Mouse (Mus musculus) limb, embryonic 14.5 days (tissue): ENCODE results near the gene Itgb1. TPM values are rescaled to one million over a fixed set of nuclear protein-coding genes. Genes with fewer than 3 reads are reported as not detected.
A peak's percentile ranks its signal among the peaks of the same experiment; 100 is the strongest.

Experiments
- ATAC-seq: fragments of 200-750 bp; cut with Nextera tagmentation; 2 replicates; pipeline ENCODE4 v1.8.0; 2017; ENCODE audit warnings: low read depth, moderate number of reproducible peaks, moderate TSS enrichment; ENCODE audit not compliant: low FRiP score
- DNase-seq: peaks from one replicate; pipeline ENCODE4 v3.0.0-alpha.2; 2015; ENCODE audit warnings: low spot score
- H3K27ac ChIP-seq: fragments of 300-500 bp; sonication (generic); replicated peaks from 2 replicates; pipeline ENCODE4 v1.5.1; 2014; ENCODE audit warnings: low read depth, mild to moderate bottlenecking, low read length, moderate library complexity, mixed read lengths
- H3K27me3 ChIP-seq: fragments of 300-500 bp; sonication (generic); 2 replicates; pipeline ENCODE4 v1.6.1; 2014; ENCODE audit warnings: low read length, mixed read lengths; ENCODE audit not compliant: control insufficient read depth, insufficient read depth
- H3K36me3 ChIP-seq: fragments of 300-500 bp; sonication (generic); 2 replicates; pipeline ENCODE4 v1.6.1; 2014; ENCODE audit warnings: mild to moderate bottlenecking, low read length, moderate library complexity, mixed read lengths; ENCODE audit not compliant: control insufficient read depth, insufficient read depth
- H3K4me1 ChIP-seq: fragments of 300-500 bp; sonication (generic); 2 replicates; pipeline ENCODE4 v1.6.1; 2014; ENCODE audit warnings: antibody characterized with exemption, low read length, mixed read lengths; ENCODE audit not compliant: control insufficient read depth, insufficient read depth
- H3K4me2 ChIP-seq: fragments of 300-500 bp; sonication (generic); replicated peaks from 2 replicates; pipeline ENCODE4 v1.6.1; 2014; ENCODE audit warnings: low read depth, mild to moderate bottlenecking, low read length, moderate library complexity; ENCODE audit not compliant: severe bottlenecking
- H3K4me3 ChIP-seq: fragments of 300-500 bp; sonication (generic); replicated peaks from 2 replicates; pipeline ENCODE4 v1.5.1; 2014; ENCODE audit warnings: low read length
- H3K9ac ChIP-seq: fragments of 300-500 bp; sonication (generic); 2 replicates; pipeline ENCODE4 v1.6.1; 2014; ENCODE audit warnings: mild to moderate bottlenecking, low read depth, low read length, moderate library complexity; ENCODE audit not compliant: severe bottlenecking
- H3K9me3 ChIP-seq: fragments of 300-500 bp; sonication (generic); 2 replicates; pipeline ENCODE4 v1.6.1; 2016; ENCODE audit warnings: low read length; ENCODE audit not compliant: control insufficient read depth
- POLR2A ChIP-seq: fragments of 200-500 bp; IDR thresholded peaks from 2 replicates; pipeline ENCODE4 v1.8.0; 2012; ENCODE audit warnings: inconsistent platforms, mild to moderate bottlenecking, moderate library complexity, borderline replicate concordance; ENCODE audit not compliant: insufficient read depth, insufficient read length; ENCODE audit errors: extremely low read depth
- WGBS: fragments of 180-500 bp; shearing (Covaris S2); extraction: QIAGEN DNeasy Blood & Tissue Kit; methylation state at CpG from one replicate; pipeline ENCODE4 v1.1.7; 2014; 5-methylcytosine and 5-hydroxymethylcytosine counted together
- polyA plus RNA-seq, 2 experiments: library from polyadenylated mRNA; depleted of rRNA in 1 of 2; stranded (reverse) in 1 of 2; unstranded in 1 of 2; fragments of >200 nt; fragmentation: Nextera tagmentation in 1 of 2; extraction: Ambion mirVana in 1 of 2; gene quantifications; 2 replicates each; pipeline versions ENCODE4 v1.2.1 to v1.2.3; 2012 to 2014

Itgb1 gene
- polyA plus RNA-seq, 2 experiments, result 189 to 290 TPM

- TF ChIP-seq POLR2A, result no peak
- H3K4me1 ChIP-seq, result peaks cover 5% of the 10 kb centered on the region
- H3K4me2 ChIP-seq, result no peak overlapping the region
- H3K4me3 ChIP-seq, result no peak overlapping the region
- 89% methylated on average over 2 of the region's 2 CpGs for WGBS
- H3K9me3 ChIP-seq, result no peaks in the 10 kb centered on the region
- no peaks in the 10 kb centered on the region for H3K27me3 ChIP-seq
- no peak for ATAC-seq
- no peaks in the 10 kb centered on the region for H3K36me3 ChIP-seq
- H3K27ac ChIP-seq, result no peak overlapping the region
- H3K9ac ChIP-seq, result no peak overlapping the region
- no peak for DNase-seq
These were observed 35.1 kb upstream of the Itgb1 start for GRCm38 (mm10) chr8:128650331-128650855.

- peaks cover 5% of the 10 kb centered on the region for H3K4me1 ChIP-seq
- H3K4me2 ChIP-seq, result no peak overlapping the region
- ATAC-seq (no peak), DNase-seq (peak; percentile 64)
- no peak overlapping the region for H3K9ac ChIP-seq
- H3K36me3 ChIP-seq, result no peaks in the 10 kb centered on the region
- WGBS, result 53% methylated on average over 6 of the region's 6 CpGs
- H3K4me3 ChIP-seq, result no peak overlapping the region
- H3K9me3 ChIP-seq, result no peaks in the 10 kb centered on the region
- no peak for TF ChIP-seq POLR2A
- no peak overlapping the region for H3K27ac ChIP-seq
- no peaks in the 10 kb centered on the region for H3K27me3 ChIP-seq
These were observed 32.9 kb upstream of the Itgb1 start for GRCm38 (mm10) chr8:128652399-128653109.

GRCm38 (mm10) chr8:128653642-128654364 lies 31.7 kb upstream of the Itgb1 start:
- Histone ChIP-seq H3K36me3 (no peaks in the 10 kb centered on the region), H3K4me1 (peaks cover 5% of the 10 kb centered on the region), H3K9me3 (no peaks in the 10 kb centered on the region), H3K4me2 (peak overlapping the region; percentile 57), H3K4me3 (peak overlapping the region; percentile 32), H3K27ac (peak overlapping the region; percentile 84), H3K9ac (peak overlapping the region; percentile 48; the same call in 1 of the 2 replicates), H3K27me3 (no peaks in the 10 kb centered on the region)
- peak; percentile 1; the same call in 1 of the 2 replicates for ATAC-seq
- DNase-seq, result peak; percentile 27
- TF ChIP-seq POLR2A, result no peak
- WGBS, result 23% methylated on average over 5 of the region's 5 CpGs

GRCm38 (mm10) chr8:128654365-128655099 lies 30.9 kb upstream of the Itgb1 start:
- 1% methylated on average over 15 of the region's 16 CpGs for WGBS
- peak overlapping the region; percentile 57 for H3K4me2 ChIP-seq
- no peak for TF ChIP-seq POLR2A

GRCm38 (mm10) chr8:128662144-128662543 lies 23.3 kb upstream of the Itgb1 start:
- H3K4me3 ChIP-seq, result no peak overlapping the region
- 38% methylated on average over 3 of the region's 3 CpGs for WGBS
- no peak for ATAC-seq

More at GRCm38 (mm10) chr8:128654365-128655099, 30.9 kb upstream of the Itgb1 start:
- H3K36me3 ChIP-seq, result no peaks in the 10 kb centered on the region
- H3K4me3 ChIP-seq, result peak overlapping the region; percentile 32
- DNase-seq (peak; percentile 78), ATAC-seq (peak; percentile 92)
- H3K9ac ChIP-seq, result peak overlapping the region; percentile 48
- H3K9me3 ChIP-seq, result no peaks in the 10 kb centered on the region
- peak overlapping the region; percentile 84 for H3K27ac ChIP-seq
- H3K27me3 ChIP-seq, result no peaks in the 10 kb centered on the region
- H3K4me1 ChIP-seq, result peaks cover 5% of the 10 kb centered on the region

More at GRCm38 (mm10) chr8:128662144-128662543, 23.3 kb upstream of the Itgb1 start:
- no peaks in the 10 kb centered on the region for H3K27me3 ChIP-seq
- TF ChIP-seq POLR2A, result no peak
- H3K9ac ChIP-seq, result no peak overlapping the region
- H3K36me3 ChIP-seq, result no peaks in the 10 kb centered on the region
- H3K9me3 ChIP-seq, result no peaks in the 10 kb centered on the region
- H3K27ac ChIP-seq, result no peak overlapping the region
- H3K4me2 ChIP-seq, result no peak overlapping the region
- DNase-seq, result no peak
- no peaks in the 10 kb centered on the region for H3K4me1 ChIP-seq
